Mouse (Mus musculus) G1E (cell line): ENCODE measurements at regions not wholly inside any gene's neighbourhood (a gene's known extent, or its start where the extent isn't known, plus 50 kb on each side); places are given as distances from the start of the nearest gene placed in this dataset.

Experiments used
- ATAC-seq: 2 replicates; pipeline ENCODE4 v1.8.0; 2016; ENCODE audit warnings: mild to moderate bottlenecking; ENCODE audit not compliant: insufficient number of reproducible peaks, poor library complexity, low FRiP score, severe bottlenecking; ENCODE audit errors: extremely low read depth
- DNase-seq: peaks from one replicate; pipeline ENCODE4 v3.0.0; 2012; ENCODE audit warnings: low spot score
- H3K27me3 ChIP-seq: 2 replicates; pipeline ENCODE4 v1.6.1; 2012; ENCODE audit warnings: mild to moderate bottlenecking, low read length, inconsistent platforms; ENCODE audit not compliant: insufficient read depth
- H3K36me3 ChIP-seq: replicated peaks from 2 replicates; pipeline ENCODE3; 2012; ENCODE audit warnings: mild to moderate bottlenecking, inconsistent platforms
- H3K4me1 ChIP-seq: 2 replicates; pipeline ENCODE4 v1.6.1; 2012; ENCODE audit warnings: low read depth, low read length, inconsistent platforms, mixed read lengths; ENCODE audit not compliant: insufficient read depth
- H3K4me3 ChIP-seq: 2 replicates; pipeline ENCODE4 v1.5.1; 2012; ENCODE audit warnings: low read depth, mild to moderate bottlenecking, inconsistent platforms, low read length, moderate library complexity, mixed read lengths
- H3K9me3 ChIP-seq: replicated peaks from 2 replicates; pipeline ENCODE4 v1.6.1; 2012; ENCODE audit warnings: inconsistent platforms
- CTCF ChIP-seq: IDR thresholded peaks from 2 replicates; pipeline ENCODE4 v1.5.1; 2012; ENCODE audit warnings: low read depth, low read length, inconsistent platforms, mixed read lengths
- GATA1 ChIP-seq: IDR thresholded peaks from 2 replicates; pipeline ENCODE4 v1.6.1; 2012; ENCODE audit warnings: borderline replicate concordance, low read length, inconsistent platforms, mixed read lengths
- GATA2 ChIP-seq: IDR thresholded peaks from 2 replicates; pipeline ENCODE4 v1.6.1; 2012; ENCODE audit warnings: low read depth, low read length, inconsistent platforms, borderline replicate concordance
- POLR2AphosphoS5 ChIP-seq: IDR thresholded peaks from 2 replicates; pipeline ENCODE4 v1.6.1; 2012; ENCODE audit warnings: low read depth, low read length, inconsistent platforms; ENCODE audit not compliant: insufficient replicate concordance
- TAL1 ChIP-seq: conservative IDR thresholded peaks from 2 replicates; pipeline ENCODE4 v1.6.1; 2012; ENCODE audit warnings: low read depth, low read length, inconsistent platforms, mixed read lengths

GRCm38 (mm10) chr3:147197215-147197614, 345.0 kb downstream of the Ttll7 start:
- no peak for DNase-seq
- no peak for ATAC-seq
- H3K4me1 ChIP-seq = no peaks in the 10 kb centered on the region
- no peak overlapping the region for H3K4me3 ChIP-seq
- no peaks in the 10 kb centered on the region for H3K36me3 ChIP-seq
- H3K27me3 ChIP-seq = no peaks in the 10 kb centered on the region
- H3K9me3 ChIP-seq = peaks cover 25% of the 10 kb centered on the region
- TF ChIP-seq TAL1 = no peak
- TF ChIP-seq POLR2AphosphoS5 = no peak
- TF ChIP-seq CTCF = no peak
- no peak for TF ChIP-seq GATA1
- no peak for TF ChIP-seq GATA2

GRCm38 (mm10) chr3:147211127-147211940, 359.2 kb downstream of the Ttll7 start:
- H3K4me1 ChIP-seq = no peaks in the 10 kb centered on the region
- H3K27me3 ChIP-seq = no peaks in the 10 kb centered on the region
- no peak for TF ChIP-seq CTCF
- no peak for TF ChIP-seq TAL1
- TF ChIP-seq GATA1 = no peak
- no peak for TF ChIP-seq GATA2
- no peak for TF ChIP-seq POLR2AphosphoS5
- no peak overlapping the region for H3K4me3 ChIP-seq
- DNase-seq (no peak), ATAC-seq (no peak)
- H3K36me3 ChIP-seq = no peaks in the 10 kb centered on the region
- H3K9me3 ChIP-seq = peaks cover 23% of the 10 kb centered on the region

GRCm38 (mm10) chr3:147228663-147229062, 376.5 kb downstream of the Ttll7 start:
- no peaks in the 10 kb centered on the region for H3K4me1 ChIP-seq
- TF ChIP-seq GATA1 (no peak), GATA2 (no peak), POLR2AphosphoS5 (no peak), TAL1 (no peak), CTCF (no peak)
- no peak for DNase-seq

GRCm38 (mm10) chr3:147230594-147230993, 378.4 kb downstream of the Ttll7 start:
- DNase-seq (no peak), ATAC-seq (no peak)
- Histone ChIP-seq H3K4me1 (no peaks in the 10 kb centered on the region), H3K4me3 (no peak overlapping the region), H3K36me3 (no peaks in the 10 kb centered on the region), H3K9me3 (peaks cover 15% of the 10 kb centered on the region), H3K27me3 (no peaks in the 10 kb centered on the region)
- TF ChIP-seq POLR2AphosphoS5 (no peak), CTCF (no peak), GATA1 (no peak), TAL1 (no peak), GATA2 (no peak)

More at GRCm38 (mm10) chr3:147228663-147229062, 376.5 kb downstream of the Ttll7 start:
- ATAC-seq = no peak
- H3K4me3 ChIP-seq = no peak overlapping the region
- no peaks in the 10 kb centered on the region for H3K27me3 ChIP-seq
- no peaks in the 10 kb centered on the region for H3K36me3 ChIP-seq
- peaks cover 15% of the 10 kb centered on the region for H3K9me3 ChIP-seq

- Histone ChIP-seq H3K4me3 (no peak overlapping the region), H3K36me3 (no peaks in the 10 kb centered on the region), H3K4me1 (no peaks in the 10 kb centered on the region), H3K9me3 (peaks cover 17% of the 10 kb centered on the region), H3K27me3 (no peaks in the 10 kb centered on the region)
- ATAC-seq = no peak
- no peak for DNase-seq
- TF ChIP-seq CTCF = no peak
- TF ChIP-seq TAL1 = no peak
- TF ChIP-seq GATA2 = no peak
- TF ChIP-seq GATA1 = no peak
- no peak for TF ChIP-seq POLR2AphosphoS5
Measured at GRCm38 (mm10) chr3:147238398-147238797, 386.2 kb downstream of the Ttll7 start.

GRCm38 (mm10) chr3:147240651-147241050, 388.5 kb downstream of the Ttll7 start:
- Histone ChIP-seq H3K4me1 (no peaks in the 10 kb centered on the region), H3K4me3 (no peak overlapping the region), H3K27me3 (no peaks in the 10 kb centered on the region), H3K9me3 (peaks cover 25% of the 10 kb centered on the region), H3K36me3 (no peaks in the 10 kb centered on the region)
- no peak for ATAC-seq
- no peak for TF ChIP-seq POLR2AphosphoS5
- no peak for TF ChIP-seq CTCF
- TF ChIP-seq TAL1 = no peak
- no peak for TF ChIP-seq GATA2
- no peak for TF ChIP-seq GATA1
- no peak for DNase-seq
